Mouse (Mus musculus) kidney, postnatal 10 days (tissue): ENCODE results near the gene Ndrg3.
"Not testable (repeated sequence)": the region's sequence is repeated elsewhere in the genome, so short reads cannot be mapped to it uniquely, and the experiment has no call there.

ENCODE experiments used
- DNase-seq: peaks from one replicate; pipeline ENCODE4 v3.0.0; 2021; ENCODE audit warnings: mixed read lengths

Gene Ndrg3

DNA sequence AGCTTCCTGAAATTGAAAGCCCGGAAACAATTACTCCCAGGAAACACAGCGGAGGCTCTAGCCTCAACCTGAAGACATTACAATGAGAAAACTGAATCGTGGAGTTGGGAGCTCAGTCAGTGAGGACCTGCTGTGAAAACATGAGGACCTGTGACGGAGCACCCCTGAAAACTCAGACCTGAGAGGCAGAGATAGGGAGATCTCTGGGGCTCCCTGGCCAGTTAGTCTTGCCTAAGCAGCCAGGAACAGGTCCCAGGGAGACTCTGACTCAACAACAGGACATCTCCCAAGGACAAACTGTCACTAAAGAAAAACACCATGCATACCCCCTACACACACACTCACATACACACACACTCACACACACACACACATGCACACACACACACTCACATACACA is 93.5 kb downstream of the Ndrg3 start:
- DNase-seq = no peak

DNA sequence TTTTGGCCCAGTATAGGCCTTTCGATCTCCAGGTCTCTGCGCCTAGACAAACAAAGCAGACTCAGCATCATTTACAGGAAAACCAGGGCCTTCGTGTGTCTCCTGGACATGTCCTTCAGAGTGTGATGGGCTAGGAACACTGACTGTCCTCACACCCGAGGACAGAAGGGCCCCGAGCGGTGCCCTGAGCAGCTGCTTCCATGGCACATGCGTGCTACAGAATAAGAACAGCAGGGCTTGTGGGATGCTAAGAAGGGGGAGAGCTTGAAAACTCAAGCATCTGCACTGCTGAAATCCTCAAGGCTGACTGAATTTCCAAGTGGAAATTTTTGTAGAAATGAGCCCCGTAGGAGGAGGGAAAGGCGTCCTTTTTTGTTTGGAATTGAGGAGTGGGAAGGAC is 94.8 kb downstream of the Ndrg3 start:
- DNase-seq = no peak

DNA sequence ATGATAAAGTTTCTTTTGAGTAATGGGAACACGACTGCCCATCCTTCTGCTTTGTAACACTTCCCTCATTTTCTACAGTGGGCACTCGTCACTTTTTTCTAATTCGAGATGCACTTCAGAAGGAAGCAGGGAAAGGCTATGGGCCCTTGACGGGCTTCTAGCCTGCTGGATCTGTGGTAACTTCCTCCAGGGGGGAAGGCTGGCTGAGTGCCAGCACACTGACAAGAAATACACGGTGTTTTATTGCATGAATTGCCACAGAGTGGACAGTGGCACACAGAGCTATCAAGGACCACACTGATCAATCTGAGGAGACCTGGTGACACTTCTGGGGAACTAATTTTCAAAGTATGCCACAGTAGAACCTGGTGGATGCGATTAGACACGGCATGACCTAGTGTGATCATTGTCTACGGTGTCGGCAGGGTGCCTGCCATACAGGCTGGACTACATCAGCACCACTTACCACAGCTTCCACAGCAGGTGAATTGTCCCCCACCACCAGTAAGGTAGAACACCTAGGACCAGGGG is 95.4 kb downstream of the Ndrg3 start:
- peak; percentile 42 for DNase-seq

DNA sequence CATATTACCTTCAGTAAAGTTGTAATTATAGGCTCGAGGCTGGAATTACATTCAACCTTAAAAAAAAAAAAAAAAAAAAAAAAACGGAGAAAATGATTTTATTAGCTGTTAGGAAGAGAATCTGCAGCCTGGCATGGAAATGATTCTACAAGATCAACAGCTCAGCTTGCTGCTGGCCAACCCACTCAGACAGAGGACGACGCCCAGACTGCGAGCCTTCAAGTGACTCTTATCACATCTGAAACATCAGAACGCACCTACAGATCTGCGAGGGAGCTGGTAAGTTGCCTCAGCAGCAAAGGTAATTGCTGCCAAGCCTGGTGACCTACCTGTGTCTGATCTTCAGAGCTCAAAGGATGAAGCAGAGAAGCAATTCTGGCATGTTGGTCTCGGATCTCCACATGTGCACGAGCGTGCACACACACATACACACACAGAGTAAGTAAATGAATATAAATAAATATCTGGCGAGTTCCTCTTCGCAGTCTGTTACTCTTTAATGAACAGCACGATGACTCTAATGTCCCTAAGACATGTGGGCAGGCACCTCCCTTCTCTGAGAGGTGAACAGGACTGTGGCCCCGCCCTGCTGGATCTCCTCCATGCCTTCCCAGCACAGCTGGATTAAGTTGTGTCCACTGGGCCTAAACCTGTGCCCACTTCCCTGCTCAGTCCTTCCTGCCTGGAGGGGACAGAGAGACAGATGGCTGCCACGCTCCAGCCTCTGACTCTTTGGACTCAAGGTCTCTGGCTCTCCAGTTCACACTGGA is 97.2 kb downstream of the Ndrg3 start:
- DNase-seq = no peak

DNA sequence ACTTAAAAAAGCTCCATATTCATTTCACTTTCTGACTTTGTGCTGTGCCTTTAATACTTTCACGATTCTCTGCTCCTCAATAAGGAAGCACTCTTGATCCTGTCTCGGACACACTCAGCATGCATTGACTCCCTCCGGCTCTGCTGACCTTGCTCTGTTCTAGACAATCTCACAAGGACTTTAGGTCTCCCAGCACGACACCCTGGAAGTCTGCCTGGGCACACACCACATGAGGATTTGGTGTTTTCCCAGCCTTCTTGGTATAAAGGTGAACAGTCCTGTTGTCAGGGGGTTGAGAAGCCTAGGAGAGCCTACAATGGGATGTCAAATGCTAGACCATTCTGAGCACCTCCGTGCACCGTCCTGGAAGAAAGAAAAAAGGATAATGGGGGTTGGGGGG is 99.0 kb downstream of the Ndrg3 start:
- no peak for DNase-seq

DNA sequence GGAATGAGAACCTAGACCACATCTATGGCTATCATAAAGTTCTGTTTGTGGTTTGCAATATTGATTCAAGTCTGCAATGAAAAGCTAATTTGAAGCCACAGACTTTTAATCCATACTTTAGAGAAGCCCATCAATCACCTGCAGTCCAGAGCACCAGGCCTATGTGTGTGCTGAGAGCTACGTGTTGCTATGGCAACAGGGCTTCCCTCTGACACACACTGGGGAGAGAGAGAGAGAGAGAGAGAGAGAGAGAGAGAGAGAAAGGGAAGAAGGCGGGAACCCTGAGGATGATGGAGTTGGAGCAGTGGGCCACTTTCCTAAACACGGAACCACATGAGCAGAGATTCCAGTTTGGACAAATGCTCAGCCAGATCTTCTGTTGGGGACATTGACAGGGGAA is 99.6 kb downstream of the Ndrg3 start:
- no peak for DNase-seq

DNA sequence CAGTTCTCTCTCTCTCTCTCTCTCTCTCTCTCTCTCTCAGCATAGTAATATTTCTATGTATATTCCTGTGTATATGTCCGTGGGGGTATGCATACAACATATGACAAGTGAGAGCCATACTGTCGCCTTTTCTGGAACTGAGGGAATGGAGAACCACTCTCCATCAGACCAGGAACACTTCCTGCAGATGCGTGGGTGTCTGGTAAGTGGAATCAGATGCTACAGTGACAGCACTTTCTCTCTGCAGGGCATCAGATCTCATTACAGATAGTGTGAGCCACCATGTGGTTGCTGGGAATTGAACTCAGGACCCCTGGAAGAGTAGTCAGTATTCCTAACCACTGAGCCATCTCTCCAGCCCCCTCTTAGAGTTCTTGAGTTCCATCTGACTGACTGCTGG is 103.4 kb downstream of the Ndrg3 start:
- DNase-seq = no peak

DNA sequence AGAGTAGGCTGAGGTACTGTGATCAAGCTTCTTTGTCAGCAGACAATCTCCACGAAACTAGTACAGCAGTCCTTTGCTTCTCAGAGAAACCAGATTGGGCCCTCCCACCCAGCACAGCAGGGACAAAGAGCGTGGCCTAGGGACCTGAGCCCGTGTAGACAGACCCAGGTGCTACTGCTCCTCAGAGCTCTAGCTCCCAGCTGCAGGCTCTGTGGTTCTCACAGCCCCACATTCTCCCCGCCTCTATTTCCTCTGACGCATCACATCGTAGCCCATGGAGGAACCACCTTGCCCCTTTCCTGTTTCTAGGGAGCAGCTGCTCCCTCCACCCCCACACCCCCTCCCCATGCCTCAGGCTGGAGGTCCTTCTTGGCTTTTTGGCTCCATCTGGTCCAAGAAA is 104.8 kb downstream of the Ndrg3 start, which contains the start of gene Sla2:
Gene Sla2, minus strand, starts transcription at position 176 of the 400 bp plus-strand sequence.
- no peak for DNase-seq

DNA sequence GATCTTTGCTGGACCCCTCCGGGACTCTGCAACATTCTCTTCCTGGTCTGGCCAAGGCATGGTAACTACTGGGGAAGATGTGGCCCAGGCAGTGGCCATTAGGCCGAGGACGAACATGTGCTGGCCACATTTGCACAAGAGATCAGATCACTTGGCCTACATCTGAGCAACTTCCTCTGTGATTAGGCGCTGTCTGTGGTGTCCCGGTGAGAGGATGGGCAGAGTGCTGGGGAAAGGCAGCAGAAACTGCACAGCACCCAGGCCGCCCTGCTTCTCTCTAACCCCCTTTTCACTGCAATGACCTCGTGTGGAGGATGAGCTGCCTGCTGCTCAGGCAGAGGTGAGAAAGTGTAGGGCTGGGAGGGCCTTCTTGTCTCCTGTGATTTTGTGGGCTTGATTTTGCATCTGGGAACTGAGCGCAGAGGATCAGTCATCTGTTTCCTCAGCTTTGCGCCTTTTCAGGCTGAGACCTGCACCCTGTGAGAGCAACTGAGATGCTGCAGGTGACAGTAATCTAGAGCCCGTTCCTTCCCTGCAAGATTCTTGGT is 105.7 kb downstream of the Ndrg3 start:
- no peak for DNase-seq

DNA sequence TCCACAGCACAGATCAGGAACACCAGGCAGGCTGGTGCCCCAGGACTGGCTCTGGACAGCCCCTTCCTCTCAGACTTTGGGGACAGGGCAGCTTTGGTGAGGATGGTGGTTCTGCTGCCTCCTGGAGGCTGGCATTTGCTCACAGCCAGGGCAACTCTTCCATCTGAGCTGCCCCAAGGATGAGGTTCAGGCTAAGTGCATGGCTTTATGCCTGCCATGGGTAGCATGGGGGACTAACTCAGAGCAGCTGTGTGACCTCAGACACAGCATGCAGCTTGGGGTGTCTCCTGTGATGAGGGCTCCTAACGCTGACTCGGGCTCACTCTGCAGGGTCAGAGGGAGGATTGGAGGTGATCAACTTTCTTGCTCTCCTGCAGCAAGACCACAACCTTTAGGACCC is 106.2 kb downstream of the Ndrg3 start:
- DNase-seq = not testable (repeated sequence)

DNA sequence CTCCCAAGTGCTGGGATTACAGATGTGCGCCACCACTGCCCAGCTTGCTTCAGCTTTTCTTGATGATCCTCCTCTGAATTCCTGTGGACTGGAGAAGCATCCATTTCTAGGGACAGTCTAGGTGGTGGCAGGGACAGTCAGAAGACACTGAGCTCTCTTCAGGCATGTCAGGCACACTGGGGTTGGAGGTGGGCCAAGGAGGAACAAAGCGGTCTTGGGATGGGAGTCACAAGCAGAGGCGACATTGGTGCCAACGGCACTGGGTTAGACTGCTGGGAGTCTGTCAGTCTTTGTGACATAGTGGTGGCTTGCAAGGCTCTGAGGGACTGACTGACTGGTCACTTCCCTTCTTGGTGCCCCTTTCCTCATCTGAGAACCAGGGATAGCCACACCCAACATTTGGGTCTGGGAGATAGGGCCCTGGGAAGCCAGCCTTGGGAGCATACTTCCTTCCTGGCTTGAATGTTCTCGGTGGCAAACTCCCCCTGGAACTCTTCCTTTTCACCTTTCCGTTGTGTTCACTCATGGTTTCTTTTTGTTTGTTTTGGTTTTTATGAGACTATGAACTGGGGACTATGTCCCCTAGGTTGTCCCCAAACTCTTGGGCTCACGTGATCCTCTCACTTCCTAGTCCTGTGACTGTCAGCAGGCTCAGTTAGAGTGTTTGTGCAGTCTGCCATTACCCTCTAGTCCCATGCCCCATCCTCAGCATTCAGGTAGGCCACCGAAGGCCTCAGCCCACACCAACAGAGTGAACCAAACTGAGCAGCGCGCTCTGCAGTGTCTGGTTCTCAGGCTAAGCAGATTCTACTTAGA is 107.3 kb downstream of the Ndrg3 start:
- no peak for DNase-seq

DNA sequence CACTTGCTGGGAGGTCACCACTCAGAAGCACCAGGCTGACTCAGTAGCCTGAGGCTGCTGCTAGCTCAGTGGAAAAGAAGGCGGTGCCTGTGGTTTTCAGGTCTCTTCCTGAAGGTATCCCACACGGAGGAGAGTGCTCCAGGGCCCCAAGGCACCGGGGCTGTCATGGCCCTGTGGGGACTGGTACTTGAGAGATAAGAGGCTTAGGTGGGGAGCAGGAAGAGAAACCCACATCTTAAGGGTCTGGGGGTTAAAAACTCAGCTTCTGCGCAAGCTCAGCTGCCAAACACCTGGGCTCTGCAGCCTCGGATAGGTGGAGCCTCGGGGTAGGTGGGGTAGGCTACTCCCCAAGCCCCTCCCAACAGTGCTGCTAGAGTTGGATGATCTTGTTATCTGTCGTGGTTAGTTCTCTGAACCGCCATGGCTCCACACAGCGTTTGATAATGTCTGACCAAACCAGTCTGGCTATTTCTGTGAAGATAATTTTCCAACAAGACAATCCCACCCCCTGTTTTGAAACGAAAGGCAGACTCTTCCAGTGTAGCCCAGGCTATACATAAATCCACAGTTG is 109.3 kb downstream of the Ndrg3 start:
- DNase-seq = no peak

DNA sequence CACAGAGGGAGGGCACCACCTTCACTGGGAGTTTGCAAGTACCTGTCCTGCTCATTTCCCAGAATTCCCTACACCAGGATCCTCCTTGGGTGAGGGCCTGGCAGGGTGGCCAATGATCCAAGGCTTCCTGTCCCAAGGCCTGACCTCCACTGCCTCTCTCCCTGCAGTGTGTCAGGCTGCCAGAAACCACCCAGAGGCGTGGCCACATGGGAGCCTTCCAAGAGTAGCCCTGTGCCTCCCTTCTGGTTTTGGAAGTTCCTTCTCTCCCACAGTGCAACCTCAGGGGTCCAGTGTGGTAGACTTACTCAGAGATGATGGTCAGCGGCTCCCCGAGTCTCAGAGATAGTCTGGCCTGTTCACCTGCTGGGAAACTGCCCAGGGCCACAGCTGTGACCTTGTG is 112.3 kb downstream of the Ndrg3 start:
- no peak for DNase-seq

DNA sequence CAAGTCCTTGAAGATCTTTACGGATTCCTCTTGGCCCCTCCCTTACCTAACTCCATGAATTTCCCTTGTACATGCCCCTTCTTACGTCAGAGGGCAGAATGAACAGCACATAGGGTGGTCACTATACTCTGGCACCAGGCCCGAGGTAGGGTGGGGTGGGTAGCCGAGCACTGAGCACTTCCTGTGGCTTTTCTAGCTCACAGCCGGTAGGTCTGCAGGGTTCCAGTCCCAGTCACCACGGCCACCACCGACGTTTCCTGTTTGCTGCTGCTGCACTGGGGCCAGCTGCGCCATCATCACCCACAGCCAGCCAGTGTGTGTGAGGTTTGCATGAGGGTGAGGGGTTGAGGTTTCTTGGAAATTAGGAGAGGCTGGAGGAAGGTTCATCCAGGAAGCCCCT is 114.1 kb downstream of the Ndrg3 start:
- DNase-seq = peak; percentile 38
